Mouse (Mus musculus) liver, postnatal 0 days (tissue): Measurements from ENCODE around the gene Fam81a. TPM values are rescaled to one million over a fixed set of nuclear protein-coding genes. Genes with fewer than 3 reads are reported as not detected.

ENCODE experiments used
- ATAC-seq: fragments of 200-750 bp; cut with Nextera tagmentation; 2 replicates; pipeline ENCODE4 v1.8.0; 2017; ENCODE audit warnings: mild to moderate bottlenecking, moderate library complexity
- DNase-seq: peaks from one replicate; pipeline ENCODE4 v3.0.0-alpha.2; 2016
- H3K27ac ChIP-seq: fragments of 300-500 bp; sonication (generic); 2 replicates; pipeline ENCODE4 v1.5.1; 2014; ENCODE audit warnings: antibody characterized with exemption, moderate library complexity, mild to moderate bottlenecking, low read depth
- H3K27me3 ChIP-seq: fragments of 300-500 bp; sonication (generic); 2 replicates; pipeline ENCODE4 v1.6.1; 2014; ENCODE audit warnings: low read length, control low read depth, mixed read lengths; ENCODE audit not compliant: insufficient read depth
- H3K36me3 ChIP-seq: fragments of 300-500 bp; sonication (generic); replicated peaks from 2 replicates; pipeline ENCODE4 v1.6.1; 2014; ENCODE audit warnings: mild to moderate bottlenecking, control low read depth, low read length, moderate library complexity, mixed read lengths; ENCODE audit not compliant: insufficient read depth
- H3K4me1 ChIP-seq: fragments of 300-500 bp; sonication (generic); 2 replicates; pipeline ENCODE4 v1.6.1; 2014; ENCODE audit warnings: antibody characterized with exemption, mild to moderate bottlenecking, control low read depth; ENCODE audit not compliant: insufficient read depth
- H3K4me2 ChIP-seq: fragments of 300-500 bp; sonication (generic); 2 replicates; pipeline ENCODE4 v1.6.1; 2014; ENCODE audit warnings: low read depth, mild to moderate bottlenecking, low read length, moderate library complexity, mixed read lengths
- H3K4me3 ChIP-seq: fragments of 300-500 bp; sonication (generic); 2 replicates; pipeline ENCODE4 v1.5.1; 2014; ENCODE audit warnings: low read depth, low read length
- H3K9ac ChIP-seq: fragments of 300-500 bp; sonication (generic); replicated peaks from 2 replicates; pipeline ENCODE4 v1.6.1; 2014; ENCODE audit warnings: mild to moderate bottlenecking, moderate library complexity
- H3K9me3 ChIP-seq: fragments of 300-500 bp; sonication (generic); 2 replicates; pipeline ENCODE4 v1.6.1; 2016; ENCODE audit warnings: mild to moderate bottlenecking, control low read depth, low read length, mixed read lengths
- CTCF ChIP-seq: sonication (generic); IDR thresholded peaks from 2 replicates; pipeline ENCODE4 v1.5.1; 2016; ENCODE audit warnings: antibody characterized with exemption, low read depth
- EP300 ChIP-seq: IDR thresholded peaks from 2 replicates; pipeline ENCODE4 v1.6.1; 2016; ENCODE audit warnings: antibody characterized with exemption, low read depth, mild to moderate bottlenecking
- WGBS: fragments of 180-500 bp; shearing (Covaris S2); extraction: QIAGEN DNeasy Blood & Tissue Kit; methylation state at CpG from one replicate; pipeline ENCODE4 v1.1.7; 2014; ENCODE audit not compliant: insufficient replicate concordance; 5-methylcytosine and 5-hydroxymethylcytosine counted together
- polyA plus RNA-seq: library from polyadenylated mRNA; unstranded; fragments of >200 nt; fragmentation: Nextera tagmentation; extraction: Ambion mirVana; gene quantifications from 2 replicates; pipeline ENCODE4 v1.2.1, GENCODE M21; 2015

Gene Fam81a
- polyA plus RNA-seq, 1 experiment from 2014 or later: 0.12 TPM

- ATAC-seq (no peak), DNase-seq (no peak)
- Histone ChIP-seq H3K4me1 (no peaks in the 10 kb centered on the region), H3K27me3 (no peaks in the 10 kb centered on the region), H3K4me3 (no peak overlapping the region), H3K36me3 (no peaks in the 10 kb centered on the region), H3K9me3 (no peaks in the 10 kb centered on the region), H3K9ac (no peak overlapping the region), H3K27ac (no peak overlapping the region), H3K4me2 (no peak overlapping the region)
- TF ChIP-seq EP300 (no peak), CTCF (no peak)
- WGBS: 76% methylated on average over 10 of the region's 10 CpGs
Measured at GRCm38 (mm10) chr9:70160071-70160470, 17.7 kb upstream of the Fam81a start.

- Histone ChIP-seq H3K36me3 (no peaks in the 10 kb centered on the region), H3K27me3 (0 out of 2 replicates have a peak, but pooled peaks cover 2% of the 10 kb centered on the region), H3K4me2 (no peak overlapping the region), H3K9me3 (no peaks in the 10 kb centered on the region), H3K27ac (no peak overlapping the region), H3K9ac (no peak overlapping the region), H3K4me3 (no peak overlapping the region), H3K4me1 (peaks cover 4% of the 10 kb centered on the region; the same call in 1 of the 2 replicates)
- DNase-seq (no peak), ATAC-seq (peak; percentile 67)
- 54% methylated on average over 3 of the region's 3 CpGs for WGBS
- TF ChIP-seq EP300 (no peak), CTCF (no peak)
Measured at GRCm38 (mm10) chr9:70147618-70148017, 5.3 kb upstream of the Fam81a start.

- whole genome bisulfite sequencing: 74% methylated on average over 4 of the region's 4 CpGs
- no peak overlapping the region for H3K4me3 ChIP-seq
- no peaks in the 10 kb centered on the region for H3K36me3 ChIP-seq
- no peak overlapping the region for H3K27ac ChIP-seq
- peaks cover 18% of the 10 kb centered on the region for H3K27me3 ChIP-seq
- H3K4me2 ChIP-seq: no peak overlapping the region
- no peaks in the 10 kb centered on the region for H3K9me3 ChIP-seq
- peaks cover 12% of the 10 kb centered on the region for H3K4me1 ChIP-seq
- no peak for TF ChIP-seq CTCF
- no peak for TF ChIP-seq EP300
- H3K9ac ChIP-seq: no peak overlapping the region
- ATAC-seq (no peak), DNase-seq (no peak)
Measured at GRCm38 (mm10) chr9:70145426-70145825, 3.1 kb upstream of the Fam81a start.

GRCm38 (mm10) chr9:70143326-70143725, 966 bp upstream of the Fam81a start:
- 75% methylated on average over 8 of the region's 8 CpGs for whole genome bisulfite sequencing
- Histone ChIP-seq H3K9ac (no peak overlapping the region), H3K4me3 (no peak overlapping the region), H3K9me3 (no peaks in the 10 kb centered on the region), H3K4me2 (no peak overlapping the region), H3K36me3 (no peaks in the 10 kb centered on the region), H3K27me3 (peaks cover 18% of the 10 kb centered on the region), H3K27ac (no peak overlapping the region), H3K4me1 (peaks cover 15% of the 10 kb centered on the region)
- ATAC-seq (no peak), DNase-seq (no peak)
- TF ChIP-seq EP300 (no peak), CTCF (no peak)

GRCm38 (mm10) chr9:70141885-70142326, 454 bp downstream of the Fam81a start:
- no peak overlapping the region; the same call in 1 of the 2 replicates for H3K4me3 ChIP-seq
- H3K4me2 ChIP-seq: peak overlapping the region; percentile 75
- H3K27me3 ChIP-seq: peaks cover 18% of the 10 kb centered on the region
- H3K9me3 ChIP-seq: no peaks in the 10 kb centered on the region
- ATAC-seq (no peak), DNase-seq (no peak)
- TF ChIP-seq CTCF (no peak), EP300 (no peak)
- WGBS: 11% methylated on average over 11 of the region's 11 CpGs
- no peaks in the 10 kb centered on the region for H3K36me3 ChIP-seq
- no peak overlapping the region for H3K9ac ChIP-seq
- no peak overlapping the region for H3K27ac ChIP-seq
- H3K4me1 ChIP-seq: peaks cover 11% of the 10 kb centered on the region

GRCm38 (mm10) chr9:70140871-70141796, 1.2 kb downstream of the Fam81a start:
- Histone ChIP-seq H3K27ac (no peak overlapping the region), H3K27me3 (peaks cover 18% of the 10 kb centered on the region), H3K4me2 (peak overlapping the region; percentile 75), H3K4me1 (peaks cover 11% of the 10 kb centered on the region), H3K9ac (no peak overlapping the region), H3K9me3 (no peaks in the 10 kb centered on the region), H3K4me3 (peak overlapping the region; percentile 42), H3K36me3 (no peaks in the 10 kb centered on the region)
- peak; percentile 26 for DNase-seq
- ATAC-seq: peak; percentile 31; the same call in 1 of the 2 replicates
- WGBS: under 1% methylated on average over 54 of the region's 87 CpGs
- TF ChIP-seq EP300: no peak
- no peak for TF ChIP-seq CTCF
